Mouse (Mus musculus) heart, embryonic 16.5 days (tissue): ENCODE measurements around the gene Epha5. TPM values are rescaled to one million over a fixed set of nuclear protein-coding genes. Genes with fewer than 3 reads are reported as not detected.

Source experiments
- ATAC-seq: fragments of 200-750 bp; cut with Nextera tagmentation; replicated peaks from 2 replicates; pipeline ENCODE4 v1.8.0; 2017; ENCODE audit warnings: moderate number of reproducible peaks; ENCODE audit not compliant: insufficient read depth, low FRiP score; ENCODE audit errors: extremely low read depth
- H3K27ac ChIP-seq: fragments of 300-500 bp; sonication (generic); 2 replicates; pipeline ENCODE4 v1.5.1; 2014; ENCODE audit warnings: mild to moderate bottlenecking, low read length, control low read depth, moderate library complexity
- H3K27me3 ChIP-seq: fragments of 300-500 bp; sonication (generic); 2 replicates; pipeline ENCODE4 v1.6.1; 2014; ENCODE audit warnings: low read length, mixed read lengths; ENCODE audit not compliant: control insufficient read depth, insufficient read depth
- H3K36me3 ChIP-seq: fragments of 300-500 bp; sonication (generic); 2 replicates; pipeline ENCODE4 v1.6.1; 2014; ENCODE audit not compliant: control insufficient read depth, insufficient read depth
- H3K4me1 ChIP-seq: fragments of 300-500 bp; sonication (generic); 2 replicates; pipeline ENCODE4 v1.6.1; 2014; ENCODE audit warnings: low read length, mixed read lengths; ENCODE audit not compliant: control insufficient read depth, insufficient read depth
- H3K4me2 ChIP-seq: fragments of 300-500 bp; sonication (generic); 2 replicates; pipeline ENCODE4 v1.6.1; 2014; ENCODE audit warnings: low read depth, mild to moderate bottlenecking, control low read depth, low read length
- H3K4me3 ChIP-seq: fragments of 300-500 bp; sonication (generic); 2 replicates; pipeline ENCODE4 v1.5.1; 2014; ENCODE audit warnings: mild to moderate bottlenecking, control low read depth, low read length
- H3K9ac ChIP-seq: fragments of 300-500 bp; sonication (generic); 2 replicates; pipeline ENCODE4 v1.6.1; 2014; ENCODE audit warnings: low read length, control low read depth
- H3K9me3 ChIP-seq: fragments of 300-500 bp; sonication (generic); replicated peaks from 2 replicates; pipeline ENCODE4 v1.6.1; 2016; ENCODE audit warnings: low read length; ENCODE audit not compliant: control insufficient read depth
- WGBS: fragments of 180-500 bp; shearing (Covaris S2); extraction: QIAGEN DNeasy Blood & Tissue Kit; methylation state at CpG from one replicate; pipeline ENCODE4 v1.1.7; 2014; 5-methylcytosine and 5-hydroxymethylcytosine counted together
- polyA plus RNA-seq: library from polyadenylated mRNA; unstranded; fragments of >200 nt; fragmentation: Nextera tagmentation; extraction: Ambion mirVana; gene quantifications from 2 replicates; pipeline ENCODE4 v1.2.1, GENCODE M21; 2015

The Epha5 gene
- polyA plus RNA-seq, 1 experiment from 2014 or later, result 0.76 TPM

DNA sequence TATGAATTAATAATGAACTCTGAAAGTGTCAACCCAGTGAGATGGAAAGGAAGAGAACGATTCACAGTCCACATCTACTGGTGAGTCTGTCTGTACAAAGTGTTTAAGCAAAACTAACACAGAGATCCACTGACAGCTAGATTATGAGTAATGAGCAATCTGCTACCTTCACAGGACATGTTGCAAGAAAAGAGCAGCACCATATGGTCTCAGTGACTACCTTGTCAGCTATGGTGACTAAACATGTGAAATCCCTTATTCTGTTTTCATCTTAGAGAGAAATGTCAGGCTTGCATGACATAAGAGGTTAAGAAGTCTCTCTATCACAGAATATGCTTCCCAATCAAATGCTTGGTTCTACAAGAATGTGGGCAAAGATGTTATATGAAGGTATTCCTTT, 20.1 kb downstream of the Epha5 start:
- 80% methylated on average over 1 of the region's 1 CpGs for WGBS
- H3K36me3 ChIP-seq, result no peaks in the 10 kb centered on the region
- no peak overlapping the region for H3K27ac ChIP-seq
- no peaks in the 10 kb centered on the region for H3K27me3 ChIP-seq
- H3K9me3 ChIP-seq, result no peaks in the 10 kb centered on the region
- no peak overlapping the region for H3K4me3 ChIP-seq
- no peaks in the 10 kb centered on the region for H3K4me1 ChIP-seq
- ATAC-seq, result no peak
- no peak overlapping the region for H3K4me2 ChIP-seq
- no peak overlapping the region for H3K9ac ChIP-seq

DNA sequence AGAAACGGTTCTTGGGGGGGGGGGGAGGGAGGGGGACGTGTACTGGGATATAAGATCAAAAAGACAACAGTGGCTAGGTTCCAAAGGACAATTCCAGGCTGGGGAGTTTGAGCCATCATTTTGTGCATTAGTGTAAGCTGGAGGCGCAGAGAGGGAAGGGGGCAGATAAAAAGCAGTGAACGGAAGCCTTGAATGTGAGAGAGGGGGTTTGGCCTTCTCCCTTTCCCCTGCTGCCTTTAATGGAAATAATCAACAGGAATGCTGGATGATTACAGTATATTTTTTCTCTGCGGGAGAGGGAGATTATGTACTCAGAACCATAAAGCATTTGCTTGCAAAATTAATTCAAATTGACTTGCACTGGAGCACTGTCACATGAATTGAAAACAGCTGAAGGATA, 51.8 kb downstream of the Epha5 start:
- Histone ChIP-seq H3K9me3 (no peaks in the 10 kb centered on the region), H3K27me3 (no peaks in the 10 kb centered on the region), H3K27ac (no peak overlapping the region), H3K4me2 (no peak overlapping the region), H3K4me3 (no peak overlapping the region), H3K4me1 (no peaks in the 10 kb centered on the region), H3K9ac (no peak overlapping the region), H3K36me3 (no peaks in the 10 kb centered on the region)
- 44% methylated on average over 5 of the region's 5 CpGs for WGBS
- ATAC-seq, result no peak

DNA sequence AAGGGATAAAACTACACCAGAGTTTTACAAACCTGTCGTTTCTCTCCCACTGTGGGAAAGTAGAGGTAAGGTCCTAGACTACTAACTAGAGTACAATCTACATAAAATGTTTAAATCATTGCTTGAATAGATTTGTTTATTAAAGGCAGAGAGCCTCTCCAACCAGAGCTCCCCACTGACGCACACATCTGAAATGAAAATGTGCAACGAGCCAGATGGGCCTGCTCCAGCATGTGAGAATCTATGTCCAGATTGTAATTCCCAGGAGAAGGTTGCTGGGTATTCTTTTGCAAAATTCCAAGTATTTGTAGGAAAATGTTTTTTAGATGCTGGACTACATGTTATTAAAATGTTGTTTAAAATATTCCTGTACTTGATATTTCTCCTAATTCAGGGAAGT, 57.8 kb downstream of the Epha5 start:
- no peaks in the 10 kb centered on the region for H3K9me3 ChIP-seq
- ATAC-seq, result no peak
- 76% methylated on average over 3 of the region's 3 CpGs for WGBS

DNA sequence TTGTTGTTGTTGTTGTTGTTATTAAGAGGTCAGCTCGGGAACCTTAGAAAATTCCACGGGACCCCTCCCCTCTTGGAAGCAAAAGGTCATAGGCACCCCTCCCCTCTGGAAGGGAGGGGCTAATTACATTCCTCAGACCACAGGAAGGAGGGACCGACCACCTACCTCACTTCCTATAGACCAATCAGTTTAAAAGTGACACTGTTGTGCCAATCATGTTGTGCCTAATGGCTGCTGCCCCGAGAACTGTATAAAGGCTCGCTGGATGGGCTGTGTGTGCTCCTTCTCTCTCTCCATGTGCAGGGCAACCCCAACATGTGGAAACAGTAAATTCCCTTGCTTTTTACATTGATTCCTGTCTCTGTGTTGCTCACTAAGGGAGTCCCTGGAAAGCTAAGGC, 64.1 kb downstream of the Epha5 start:
- no peak for ATAC-seq
- 72% methylated on average over 5 of the region's 5 CpGs for WGBS
- no peak overlapping the region for H3K4me3 ChIP-seq
- H3K27ac ChIP-seq, result no peak overlapping the region
- no peak overlapping the region for H3K9ac ChIP-seq
- no peaks in the 10 kb centered on the region for H3K36me3 ChIP-seq
- no peaks in the 10 kb centered on the region for H3K9me3 ChIP-seq
- H3K4me1 ChIP-seq, result no peaks in the 10 kb centered on the region
- H3K27me3 ChIP-seq, result no peaks in the 10 kb centered on the region
- no peak overlapping the region for H3K4me2 ChIP-seq

More for the DNA sequence above, 57.8 kb downstream of the Epha5 start:
- Histone ChIP-seq H3K4me2 (no peak overlapping the region), H3K9ac (no peak overlapping the region), H3K4me1 (no peaks in the 10 kb centered on the region), H3K27ac (no peak overlapping the region), H3K4me3 (no peak overlapping the region), H3K36me3 (no peaks in the 10 kb centered on the region), H3K27me3 (no peaks in the 10 kb centered on the region)

DNA sequence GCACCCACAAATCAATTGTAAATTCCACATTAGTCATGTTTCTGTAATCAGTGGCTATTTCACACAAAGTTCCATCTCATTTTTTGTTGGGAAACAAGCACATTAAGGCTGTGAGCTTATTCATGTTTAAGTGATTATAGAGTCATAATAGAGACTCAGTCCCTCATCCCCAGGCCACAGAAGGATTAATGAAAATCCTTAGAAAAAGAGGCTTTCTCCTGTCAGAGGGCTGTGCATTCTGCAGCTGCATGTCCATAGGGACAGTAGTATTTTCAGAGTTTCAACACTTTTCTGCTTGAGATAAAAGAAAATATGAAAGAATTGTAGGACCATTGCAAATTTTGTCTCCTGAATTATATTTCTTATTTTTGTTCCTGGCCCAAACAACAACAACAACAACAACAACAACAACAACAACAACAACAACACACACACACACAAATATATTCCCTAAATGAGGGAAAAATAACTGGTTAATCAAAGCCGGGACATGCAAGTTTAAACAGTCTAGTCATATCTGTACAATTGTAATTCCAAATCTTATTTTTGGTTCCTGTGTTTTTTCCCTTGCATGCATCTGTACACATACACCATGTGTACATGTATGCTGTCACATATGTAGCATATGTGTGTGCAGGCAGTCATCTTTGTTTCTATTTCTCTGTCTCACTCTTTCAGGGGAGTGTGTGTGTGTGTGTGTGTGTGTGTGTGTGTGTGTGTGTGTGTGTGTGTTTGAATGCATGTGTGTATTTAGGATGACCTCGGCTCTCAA, 70.3 kb downstream of the Epha5 start:
- Histone ChIP-seq H3K4me1 (no peaks in the 10 kb centered on the region), H3K9ac (no peak overlapping the region), H3K36me3 (no peaks in the 10 kb centered on the region), H3K4me3 (no peak overlapping the region), H3K4me2 (no peak overlapping the region), H3K27me3 (no peaks in the 10 kb centered on the region), H3K9me3 (no peaks in the 10 kb centered on the region), H3K27ac (no peak overlapping the region)
- WGBS, result 67% methylated on average over 2 of the region's 2 CpGs
- ATAC-seq, result no peak

DNA sequence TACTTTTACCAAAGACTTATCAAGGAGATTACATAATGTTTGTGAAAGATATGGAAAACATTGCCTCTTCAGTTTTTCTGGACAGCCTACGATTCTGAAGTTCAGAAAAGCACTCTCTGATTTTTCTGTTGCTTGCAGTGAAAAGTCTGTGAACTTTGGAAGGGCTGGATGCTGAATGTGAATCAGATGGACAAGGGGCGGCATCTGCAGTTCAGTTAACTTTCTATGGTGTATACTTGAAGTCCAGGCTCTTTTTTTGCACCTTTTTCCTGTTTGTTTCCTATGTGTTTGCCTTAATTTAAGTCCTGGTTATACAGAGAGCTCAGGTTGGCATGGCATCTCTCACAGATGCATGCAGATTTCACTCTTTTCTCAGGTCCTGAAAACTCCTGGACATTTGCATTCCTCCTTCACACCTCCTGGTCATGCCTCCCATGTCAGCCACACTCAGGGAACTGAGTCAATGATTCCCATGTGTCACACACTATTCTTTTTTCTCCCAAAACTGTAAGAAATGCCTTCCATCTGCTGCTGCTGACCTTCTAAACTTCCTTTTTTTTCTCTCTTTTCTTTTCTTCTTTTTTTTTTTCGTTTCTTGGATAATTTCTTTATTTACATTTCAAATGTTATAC, 81.2 kb downstream of the Epha5 start:
- H3K4me1 ChIP-seq, result no peaks in the 10 kb centered on the region
- no peak overlapping the region for H3K27ac ChIP-seq
- H3K36me3 ChIP-seq, result no peaks in the 10 kb centered on the region
- H3K4me2 ChIP-seq, result no peak overlapping the region
- H3K9me3 ChIP-seq, result no peaks in the 10 kb centered on the region
- WGBS, result 54% methylated on average over 3 of the region's 3 CpGs
- no peaks in the 10 kb centered on the region for H3K27me3 ChIP-seq
- ATAC-seq, result no peak
- H3K4me3 ChIP-seq, result no peak overlapping the region
- H3K9ac ChIP-seq, result no peak overlapping the region

DNA sequence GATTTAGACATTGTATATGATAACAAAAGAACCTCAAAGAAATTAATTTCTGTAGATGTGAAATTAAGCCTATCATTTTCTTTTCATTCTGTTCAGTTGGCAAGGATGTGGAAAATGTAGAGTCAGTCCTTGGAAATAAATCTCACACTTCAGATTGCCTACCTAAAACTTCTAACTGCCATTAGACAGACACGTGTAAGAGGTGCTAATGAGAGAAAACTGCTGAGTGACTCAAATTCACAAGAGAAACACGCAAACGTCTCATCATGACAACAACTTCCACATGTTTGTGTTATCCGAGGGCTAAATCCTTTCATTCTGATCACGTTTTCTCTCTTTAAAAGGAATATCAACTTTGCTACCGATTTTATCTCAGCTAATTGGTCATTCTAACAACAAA, 82.7 kb downstream of the Epha5 start:
- Histone ChIP-seq H3K9ac (no peak overlapping the region), H3K36me3 (no peaks in the 10 kb centered on the region), H3K4me3 (no peak overlapping the region), H3K9me3 (no peaks in the 10 kb centered on the region), H3K4me1 (no peaks in the 10 kb centered on the region), H3K4me2 (no peak overlapping the region), H3K27me3 (no peaks in the 10 kb centered on the region), H3K27ac (no peak overlapping the region)
- ATAC-seq, result no peak
- WGBS, result 71% methylated on average over 6 of the region's 6 CpGs

DNA sequence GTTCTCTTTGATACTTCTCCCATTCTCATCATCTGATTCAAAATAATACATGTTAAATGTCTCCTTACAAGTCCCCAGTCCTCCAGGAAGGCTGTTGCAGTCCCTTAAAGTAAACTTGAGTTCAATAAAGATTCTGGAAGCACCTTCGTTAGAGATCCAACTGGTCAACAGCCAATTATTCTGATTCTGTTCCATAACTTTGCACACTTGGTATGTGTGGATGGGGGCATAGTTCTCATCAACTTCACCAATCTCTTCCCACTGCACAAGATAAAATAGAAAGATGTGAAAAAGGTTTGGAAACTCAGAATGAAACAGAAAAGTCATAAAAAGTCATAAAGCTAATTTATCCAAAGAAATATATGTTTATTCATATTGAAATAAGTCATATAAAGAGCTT, 85.6 kb downstream of the Epha5 start:
- Histone ChIP-seq H3K27me3 (no peaks in the 10 kb centered on the region), H3K9me3 (no peaks in the 10 kb centered on the region), H3K27ac (no peak overlapping the region), H3K4me3 (no peak overlapping the region), H3K9ac (no peak overlapping the region), H3K4me1 (no peaks in the 10 kb centered on the region), H3K4me2 (no peak overlapping the region), H3K36me3 (no peaks in the 10 kb centered on the region)
- WGBS, result 63% methylated on average over 1 of the region's 1 CpGs
- no peak for ATAC-seq

DNA sequence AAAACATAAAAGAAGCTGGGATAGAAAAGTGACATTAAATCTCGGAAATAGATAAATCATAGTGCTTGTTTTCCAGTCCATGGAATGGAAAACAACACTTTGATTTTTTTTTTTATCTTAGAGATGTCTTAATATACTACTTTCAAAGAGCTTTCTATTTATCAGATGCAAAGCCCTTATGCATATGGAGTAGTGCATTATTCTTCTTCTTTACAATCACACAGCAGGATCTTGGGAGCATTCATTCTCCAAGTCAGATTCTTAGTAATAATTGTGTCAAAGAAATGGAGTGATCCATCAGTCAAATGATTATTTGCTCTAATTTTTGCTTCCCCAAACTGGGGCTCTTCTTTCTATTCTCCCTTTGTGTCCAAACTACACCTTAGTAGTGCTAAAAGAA, 96.6 kb downstream of the Epha5 start:
- Histone ChIP-seq H3K9ac (no peak overlapping the region), H3K27me3 (no peaks in the 10 kb centered on the region), H3K4me1 (no peaks in the 10 kb centered on the region), H3K4me2 (no peak overlapping the region), H3K27ac (no peak overlapping the region), H3K36me3 (no peaks in the 10 kb centered on the region), H3K4me3 (no peak overlapping the region), H3K9me3 (no peaks in the 10 kb centered on the region)
- ATAC-seq, result no peak
- WGBS, result 58% methylated on average over 1 of the region's 1 CpGs
